Comparison of ENCODE assay signal across 11 mouse cellular contexts in genomic region chr1:133078338-133078727, GRCm38 (mm10). TPM values are rescaled to one million over a fixed set of nuclear protein-coding genes. Genes with fewer than 3 reads are reported as not detected.
DNase-seq lines count a peak whose midpoint lies in the region; ATAC-seq lines count a peak whose summit lies in the region.
"Had no signal": no experiment of that assay in that cellular context is flagged by ENCODE, and none has a peak within 500 bp of the region (broad histone marks: within the 10 kb centered on the region; RNA-seq: fewer than 3 reads in every experiment).

No protein-coding gene starts in this region.

- WGBS in kidney, embryonic 14.5 days, result 40% methylated on average over 1 of the region's 1 CpGs
- 53% methylated on average over 1 of the region's 1 CpGs for WGBS in hindbrain, embryonic 13.5 days
- WGBS in stomach, embryonic 16.5 days, result 36% methylated on average over 1 of the region's 1 CpGs

- no peak overlapping the region for H3K4me2 ChIP-seq in kidney, embryonic 14.5 days (replicated peaks; ENCODE audit: low read depth, low read length)
- H3K4me2 ChIP-seq in hindbrain, embryonic 13.5 days, result no peak overlapping the region
- H3K4me2 ChIP-seq in stomach, embryonic 16.5 days (ENCODE audit: low read depth, low read length), result no peak overlapping the region

- no peaks in the 10 kb centered on the region; the same call in 1 of the 2 replicates for H3K27me3 ChIP-seq in kidney, embryonic 14.5 days (ENCODE audit: control insufficient read depth, insufficient read depth, low read length)
- H3K27me3 ChIP-seq in hindbrain, embryonic 13.5 days, result no peaks in the 10 kb centered on the region
- H3K27me3 ChIP-seq in stomach, embryonic 16.5 days (ENCODE audit: control insufficient read depth, insufficient read depth, low read length), result no peaks in the 10 kb centered on the region

- H3K36me3 ChIP-seq in kidney, embryonic 14.5 days (ENCODE audit: control insufficient read depth, insufficient read depth, low read length), result peaks cover 4% of the 10 kb centered on the region; the same call in 1 of the 2 replicates
- peaks cover 67% of the 10 kb centered on the region for H3K36me3 ChIP-seq in hindbrain, embryonic 13.5 days
- H3K36me3 ChIP-seq in stomach, embryonic 16.5 days (ENCODE audit: control insufficient read depth, insufficient read depth, low read length), result no peaks in the 10 kb centered on the region

- ATAC-seq in kidney, embryonic 14.5 days (ENCODE audit: low FRiP score, low TSS enrichment), result 0 out of 2 replicates have a peak, but pooled peaks have one; percentile 16
- ATAC-seq in hindbrain, embryonic 13.5 days (ENCODE audit: low FRiP score), result no peak
- ATAC-seq in stomach, embryonic 16.5 days (ENCODE audit: insufficient read depth, low FRiP score), result peak; percentile 41
- no peak for ATAC-seq in megakaryocyte progenitor cell, adult 5-6 weeks (replicated peaks; ENCODE audit: poor library complexity)

- no peak for DNase-seq in kidney, adult 18-20 months
- DNase-seq in right cerebral cortex, adult 18-20 months, result peak; percentile 40
- DNase-seq in right cerebral cortex, postnatal 10 days (ENCODE audit: low spot score in 2 of 2), result no peak
- DNase-seq in B cell, adult 2 months, result no peak
- DNase-seq: adrenal gland, postnatal 10 days; cerebellum, adult 8-10 months had no signal

- no peak overlapping the region for H3K4me3 ChIP-seq in kidney, embryonic 14.5 days (ENCODE audit: low read length)
- H3K4me3 ChIP-seq in hindbrain, embryonic 13.5 days, result no peak overlapping the region
- H3K4me3 ChIP-seq in stomach, embryonic 16.5 days (replicated peaks; ENCODE audit: low read length), result no peak overlapping the region
- H3K4me3 ChIP-seq: erythroblast, embryonic 14.5 days had no signal

- H3K27ac ChIP-seq in kidney, embryonic 14.5 days (ENCODE audit: low read depth, low read length), result no peak overlapping the region
- peak overlapping the region; percentile 69 for H3K27ac ChIP-seq in hindbrain, embryonic 13.5 days
- peak overlapping the region; percentile 93 for H3K27ac ChIP-seq in stomach, embryonic 16.5 days (ENCODE audit: low read length)

- no peaks in the 10 kb centered on the region for H3K9me3 ChIP-seq in kidney, embryonic 14.5 days (ENCODE audit: control insufficient read depth, low read length)
- no peaks in the 10 kb centered on the region for H3K9me3 ChIP-seq in hindbrain, embryonic 13.5 days
- no peaks in the 10 kb centered on the region for H3K9me3 ChIP-seq in stomach, embryonic 16.5 days (replicated peaks; ENCODE audit: control insufficient read depth, low read length)

- H3K4me1 ChIP-seq in kidney, embryonic 14.5 days (ENCODE audit: control insufficient read depth, insufficient read depth, low read length), result peaks cover 22% of the 10 kb centered on the region
- peaks cover 43% of the 10 kb centered on the region for H3K4me1 ChIP-seq in hindbrain, embryonic 13.5 days (replicated peaks)
- peaks cover 19% of the 10 kb centered on the region for H3K4me1 ChIP-seq in stomach, embryonic 16.5 days (ENCODE audit: control insufficient read depth, insufficient read depth, low read length)

- no peak overlapping the region for H3K9ac ChIP-seq in kidney, embryonic 14.5 days (ENCODE audit: low read depth, low read length)
- H3K9ac ChIP-seq in hindbrain, embryonic 13.5 days, result no peak overlapping the region
- no peak overlapping the region for H3K9ac ChIP-seq in stomach, embryonic 16.5 days (ENCODE audit: low read length)

RNA-seq across cellular contexts. Expression of gene Pik3c2b, which starts 32.9 kb away (rescaled TPM):
- 6.3 and 9.1 TPM in 2 replicates for polyA plus RNA-seq in kidney, embryonic 14.5 days (2014; fragmentation: Nextera tagmentation; extraction: Ambion mirVana)
- 14.6 and 15.3 TPM in 2 replicates for polyA plus RNA-seq in hindbrain, embryonic 13.5 days (2015; fragmentation: Nextera tagmentation; extraction: Ambion mirVana)
- 8.5 and 9.3 TPM in 2 replicates for polyA plus RNA-seq in stomach, embryonic 16.5 days (2015; fragmentation: Nextera tagmentation; extraction: Ambion mirVana)
- total RNA-seq in megakaryocyte progenitor cell, adult 5-6 weeks (2015), result 1.8 and 2.6 TPM in 2 replicates
- 1.5 and 1.7 TPM in 2 replicates for total RNA-seq in megakaryocyte progenitor cell, adult 5-6 weeks (2017)

RNA-seq across cellular contexts. Expression of gene Mdm4, which starts 48.0 kb away (rescaled TPM):
- polyA plus RNA-seq in kidney, embryonic 14.5 days (2014; fragmentation: Nextera tagmentation; extraction: Ambion mirVana), result 36.0 and 57.6 TPM in 2 replicates
- 41.5 and 48.0 TPM in 2 replicates for polyA plus RNA-seq in hindbrain, embryonic 13.5 days (2015; fragmentation: Nextera tagmentation; extraction: Ambion mirVana)
- polyA plus RNA-seq in stomach, embryonic 16.5 days (2015; fragmentation: Nextera tagmentation; extraction: Ambion mirVana), result 32.1 and 33.7 TPM in 2 replicates
- total RNA-seq in megakaryocyte progenitor cell, adult 5-6 weeks (2015), result 65.0 and 85.1 TPM in 2 replicates
- 105 and 121 TPM in 2 replicates for total RNA-seq in megakaryocyte progenitor cell, adult 5-6 weeks (2017)

RNA-seq across cellular contexts. Expression of gene Ppp1r15b, which starts 52.6 kb away (rescaled TPM):
- 17.9 and 49.4 TPM in 2 replicates for polyA plus RNA-seq in kidney, embryonic 14.5 days (2014; fragmentation: Nextera tagmentation; extraction: Ambion mirVana)
- polyA plus RNA-seq in hindbrain, embryonic 13.5 days (2015; fragmentation: Nextera tagmentation; extraction: Ambion mirVana), result 29.2 TPM in 2 replicates
- 55.3 and 57.0 TPM in 2 replicates for polyA plus RNA-seq in stomach, embryonic 16.5 days (2015; fragmentation: Nextera tagmentation; extraction: Ambion mirVana)
- total RNA-seq in megakaryocyte progenitor cell, adult 5-6 weeks (2015), result 54.1 and 60.2 TPM in 2 replicates
- 86.1 and 90.7 TPM in 2 replicates for total RNA-seq in megakaryocyte progenitor cell, adult 5-6 weeks (2017)

Comparison
In these comparisons a context has a peak if more than half of its experiments do, and no peak if none do; other contexts are left out.
1. ATAC-seq: peak in kidney, embryonic 14.5 days (single experiment) and stomach, embryonic 16.5 days (single experiment); none in hindbrain, embryonic 13.5 days (single experiment) and megakaryocyte progenitor cell, adult 5-6 weeks (single experiment).